Mouse (Mus musculus): Measurements from ENCODE around the gene Kalrn.
A peak's percentile ranks its signal among the peaks of the same experiment; 100 is the strongest.

Kalrn gene

DNA sequence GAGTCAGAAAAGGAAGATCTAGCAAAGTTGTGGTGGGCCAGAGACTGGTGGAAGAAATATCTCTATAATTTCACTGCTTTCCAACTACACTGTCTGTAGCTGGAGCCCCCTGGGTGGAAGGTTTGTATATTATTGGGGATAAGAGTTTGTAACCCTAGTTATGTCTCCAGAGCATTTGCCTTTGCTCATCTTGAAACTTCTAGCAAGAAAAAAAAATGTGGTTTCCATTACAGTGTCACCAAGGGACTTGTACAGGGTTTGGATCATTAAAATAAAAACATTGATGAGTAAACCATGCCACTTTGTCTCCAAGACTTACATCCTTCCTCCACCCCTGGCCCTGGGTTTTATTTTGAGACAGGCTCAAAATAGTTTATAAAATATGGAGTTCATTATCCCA is 71.2 kb downstream of the Kalrn start:
- no peak for DNase-seq (ENCODE audit: low spot score)

DNA sequence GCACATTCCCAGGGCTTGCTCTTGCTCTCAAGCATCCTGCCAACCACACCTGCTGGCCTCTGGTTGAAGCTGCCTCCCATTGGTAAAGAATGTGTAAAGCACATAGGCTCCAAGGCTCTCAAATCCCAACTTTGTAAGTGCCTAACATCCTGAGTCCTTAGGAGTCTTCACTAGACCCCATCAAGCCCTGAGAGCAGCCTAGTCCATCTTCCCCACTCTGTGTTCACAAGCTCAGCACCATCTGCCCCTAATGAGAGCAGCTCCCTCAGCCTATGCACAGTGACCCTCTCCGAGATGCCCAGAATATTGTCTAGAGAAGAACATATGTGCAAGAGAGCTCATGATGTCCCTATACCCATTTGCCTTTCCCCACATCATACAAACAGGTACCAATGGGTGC is 78.6 kb downstream of the Kalrn start:
- DNase-seq (ENCODE audit: low spot score): no peak

DNA sequence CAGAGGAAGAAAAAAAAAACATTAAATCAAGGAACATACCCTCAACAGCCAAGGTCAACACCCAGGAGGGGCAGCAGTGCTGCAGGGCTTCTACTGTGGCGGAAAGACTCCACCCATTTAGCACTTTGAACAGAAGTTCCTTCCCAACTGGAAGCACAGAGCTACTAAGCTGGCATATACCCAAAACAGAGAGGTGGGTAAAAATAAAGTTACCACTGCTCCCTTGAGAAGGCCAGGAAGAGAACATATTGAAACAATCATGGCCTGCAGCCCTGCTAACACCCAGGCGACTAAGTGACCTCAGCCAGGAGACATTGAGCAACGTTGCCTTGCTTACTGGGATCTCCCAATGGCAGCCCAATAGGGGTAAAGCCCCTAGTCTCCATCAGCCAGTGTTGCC is 79.4 kb downstream of the Kalrn start:
- DNase-seq (ENCODE audit: low spot score): no peak

DNA sequence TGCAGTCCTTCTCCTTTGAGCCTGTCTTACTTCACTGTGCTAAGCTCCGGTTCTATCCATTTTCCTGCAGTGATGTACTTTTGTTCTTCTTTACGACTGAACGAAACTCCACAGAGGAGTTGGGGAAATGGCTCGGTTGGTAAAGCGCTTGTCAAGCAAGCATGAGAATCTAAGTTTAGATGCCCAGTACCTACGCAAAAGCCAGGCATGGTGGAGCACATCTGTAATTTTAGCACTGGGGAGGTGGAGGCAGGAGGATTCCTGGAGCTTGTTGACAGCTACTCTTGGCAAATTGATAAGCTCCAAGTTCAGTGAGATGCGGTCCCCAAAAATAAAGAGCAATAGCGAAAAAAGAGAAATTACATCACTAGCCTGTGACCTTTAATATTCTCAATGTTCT is 82.1 kb downstream of the Kalrn start:
- no peak for DNase-seq (ENCODE audit: low spot score)

DNA sequence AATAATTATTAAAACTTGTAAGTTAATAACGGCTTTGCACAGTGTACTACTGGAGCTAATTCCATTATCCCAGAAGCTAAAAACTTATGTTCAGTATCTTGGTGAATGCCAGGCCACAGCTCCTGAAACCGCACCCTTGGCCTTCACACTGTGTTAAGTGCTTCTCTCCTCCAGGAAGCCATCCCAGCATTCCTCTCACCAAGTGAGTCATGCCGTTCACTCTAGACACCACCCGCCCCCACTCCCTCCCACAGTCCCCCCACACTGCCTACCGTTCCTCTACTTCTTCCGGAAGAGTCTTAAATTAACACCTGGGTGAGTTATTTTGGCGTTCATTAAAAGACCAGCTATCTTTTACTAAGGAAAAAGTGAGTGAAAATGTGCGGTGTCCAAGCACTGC is 82.8 kb downstream of the Kalrn start:
- DNase-seq (ENCODE audit: low spot score): no peak

DNA sequence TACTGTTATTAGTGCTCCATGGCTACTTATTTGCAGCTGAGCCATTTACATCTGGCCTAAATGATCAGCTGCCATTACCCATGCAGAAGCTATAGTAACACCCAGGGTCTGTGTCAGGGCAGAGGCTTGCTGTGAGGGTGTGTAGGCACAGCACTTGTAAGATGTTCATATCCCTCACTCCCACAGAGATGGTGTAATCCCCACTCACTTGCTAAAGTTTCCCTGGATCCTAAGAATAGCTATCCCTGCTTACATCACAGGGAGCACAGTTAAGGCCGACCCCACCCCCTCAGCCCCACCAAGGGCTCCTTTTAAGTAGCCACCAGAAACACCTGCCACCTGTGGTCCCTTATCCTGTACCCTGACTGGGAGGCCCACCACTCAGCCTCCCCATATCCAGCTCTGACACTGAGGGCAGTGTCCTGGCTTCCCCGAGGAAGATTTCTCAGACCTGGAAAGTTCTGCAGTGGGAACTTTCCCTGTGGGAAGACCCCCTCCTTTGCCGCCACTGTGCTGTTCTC is 83.5 kb downstream of the Kalrn start:
- no peak for DNase-seq (ENCODE audit: low spot score)

DNA sequence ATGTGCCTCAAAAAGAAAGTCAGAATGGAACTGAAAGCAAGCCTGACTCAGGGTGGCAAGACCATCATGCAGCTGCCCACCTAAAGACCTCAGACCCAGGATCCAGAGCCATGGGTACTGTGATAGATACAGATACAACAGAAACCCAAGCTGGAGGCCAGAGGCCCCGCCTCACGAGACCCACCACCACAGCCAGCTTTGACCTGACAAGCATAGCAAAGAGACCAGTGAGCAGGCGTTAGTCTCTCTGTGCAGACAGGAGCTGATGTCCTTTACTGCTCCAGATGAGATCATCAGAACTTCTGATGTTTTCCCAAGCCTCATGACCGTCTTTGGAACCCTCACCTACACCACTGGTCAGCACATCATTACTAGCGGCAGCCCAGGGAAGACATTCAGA is 85.5 kb downstream of the Kalrn start:
- no peak for DNase-seq (ENCODE audit: low spot score)

DNA sequence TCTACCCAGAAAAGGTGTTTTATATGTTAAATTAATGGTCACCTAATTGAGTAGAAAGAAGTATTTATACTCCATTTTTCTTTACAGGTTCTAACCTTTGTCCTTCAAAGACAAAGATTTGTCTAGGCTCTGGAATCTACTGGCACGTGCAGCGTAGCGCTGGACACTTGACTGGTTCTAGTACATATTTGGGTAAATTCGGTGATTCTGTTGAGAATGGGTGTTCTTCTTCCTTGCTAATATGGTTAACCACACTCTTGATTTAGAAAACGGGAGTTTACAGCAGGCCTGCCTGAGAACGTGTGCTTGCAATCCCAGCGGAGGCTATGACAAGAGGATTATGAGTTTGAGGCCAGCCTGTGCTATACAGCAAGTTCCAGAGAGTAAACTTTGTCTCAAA is 86.1 kb downstream of the Kalrn start:
- no peak for DNase-seq (ENCODE audit: low spot score)

DNA sequence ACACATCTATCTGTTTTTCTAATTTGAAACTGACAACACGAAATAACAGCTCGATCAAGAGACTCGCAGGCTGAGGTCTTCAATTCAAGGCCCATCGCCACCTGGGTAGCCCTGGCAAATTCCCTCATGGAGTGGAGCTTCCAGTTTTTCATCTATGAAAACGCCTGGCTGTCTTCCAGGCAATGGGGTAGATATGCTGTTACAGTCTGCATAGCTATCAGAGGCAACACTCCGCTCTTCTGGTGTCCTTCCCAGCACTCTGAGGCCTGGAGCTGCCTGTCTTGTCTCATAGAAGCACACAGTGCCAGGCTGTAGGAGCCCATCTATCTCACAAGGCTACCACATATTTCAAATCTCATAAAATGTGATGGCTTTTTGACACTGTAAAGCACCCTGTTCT is 87.8 kb downstream of the Kalrn start:
- no peak for DNase-seq (ENCODE audit: low spot score)

DNA sequence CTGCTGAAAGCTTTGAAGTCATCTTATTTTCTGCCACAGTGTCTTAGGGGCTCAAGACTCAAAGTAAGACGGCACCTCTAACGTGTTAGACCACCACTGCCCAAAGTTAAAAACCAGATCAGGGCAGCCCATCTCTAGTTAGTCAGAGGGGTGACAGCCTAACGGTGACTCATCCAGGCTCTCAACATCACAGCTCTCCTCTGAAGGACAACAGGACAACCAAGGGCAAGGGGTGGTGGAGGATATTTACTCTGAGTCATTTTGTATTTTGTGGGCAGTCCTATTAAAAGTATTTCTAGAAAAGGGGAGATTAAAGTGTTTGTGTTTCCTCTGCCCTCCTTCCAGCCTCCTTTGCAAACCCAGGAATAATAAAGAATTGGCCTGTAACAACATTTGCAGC is 88.4 kb downstream of the Kalrn start:
- DNase-seq (ENCODE audit: low spot score): no peak

DNA sequence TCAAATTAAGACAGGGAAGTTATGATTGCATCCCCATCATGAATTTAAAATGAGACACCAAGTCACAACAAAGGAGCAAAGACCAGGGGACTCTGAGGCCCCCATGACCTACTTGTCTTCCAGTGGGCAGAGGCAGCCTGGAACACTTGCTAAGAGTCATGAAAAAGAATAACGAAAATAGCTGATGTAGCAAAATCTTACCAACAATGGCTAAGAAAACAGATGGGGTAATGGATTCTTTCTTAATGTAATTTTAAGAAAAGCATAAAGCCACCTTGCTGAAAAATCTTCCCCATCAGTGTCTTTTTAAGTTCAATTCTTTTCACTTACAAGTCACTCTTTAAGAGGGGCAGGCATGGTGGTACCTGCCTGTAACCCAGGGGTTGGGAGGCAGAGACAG is 89.1 kb downstream of the Kalrn start:
- no peak for DNase-seq (ENCODE audit: low spot score)

DNA sequence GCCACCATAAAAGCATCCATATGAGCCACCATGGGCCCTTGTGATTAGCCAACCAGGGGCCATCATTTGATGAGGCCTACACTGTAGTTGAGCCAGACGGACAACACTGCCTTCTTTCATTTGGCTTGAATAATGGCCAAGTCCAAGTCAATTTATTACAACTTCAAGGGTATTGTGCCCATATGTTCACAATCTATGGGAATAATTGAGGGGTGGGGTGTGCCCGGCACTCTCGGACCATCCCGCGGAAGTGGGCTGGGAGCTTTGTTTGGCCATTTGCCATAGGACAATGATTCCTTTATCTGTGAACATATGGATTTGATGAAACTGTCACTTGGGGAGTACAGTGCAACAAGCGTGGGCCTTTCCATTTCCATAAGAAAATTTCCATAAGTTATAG is 89.6 kb downstream of the Kalrn start:
- no peak for DNase-seq (ENCODE audit: low spot score)

DNA sequence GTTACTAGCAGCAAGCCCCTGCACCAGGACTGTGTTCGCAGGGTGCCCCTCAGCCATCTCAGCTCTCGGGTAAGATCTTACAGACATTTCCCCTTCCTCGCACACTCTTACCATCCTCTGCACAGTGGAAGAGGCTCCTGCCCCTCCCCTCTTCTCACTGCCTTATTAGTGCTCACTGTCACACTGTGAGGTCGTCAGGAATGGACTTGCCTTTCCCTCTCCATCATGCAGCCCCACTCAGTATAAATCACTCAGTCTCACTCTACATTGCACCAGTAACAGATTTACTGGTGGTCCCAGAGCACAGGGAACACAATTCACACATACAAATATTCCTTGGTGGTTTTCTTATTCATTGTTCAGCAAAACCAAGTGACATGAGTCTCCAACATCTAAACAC is 98.6 kb downstream of the Kalrn start:
- DNase-seq (ENCODE audit: low spot score): no peak

DNA sequence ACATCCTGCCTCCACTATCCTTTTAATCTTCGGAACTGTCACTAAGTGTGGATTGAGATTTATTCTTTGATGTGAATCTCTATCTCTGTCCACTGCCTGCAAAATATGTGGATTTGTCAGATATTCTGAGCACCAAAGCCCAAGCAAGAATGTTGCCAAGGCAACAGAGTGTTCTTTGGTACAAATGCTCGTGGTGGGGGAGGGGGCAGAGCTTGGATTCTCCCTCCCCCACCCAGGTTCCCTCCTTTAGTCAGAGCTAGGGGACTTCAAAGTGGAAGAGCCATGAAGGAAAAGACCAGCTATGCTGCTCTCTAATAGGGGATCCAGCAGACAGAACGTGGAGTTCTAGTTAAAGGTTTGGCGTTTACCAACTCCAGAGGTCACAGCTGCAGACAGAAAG is 99.4 kb downstream of the Kalrn start:
- DNase-seq (ENCODE audit: low spot score): no peak

DNA sequence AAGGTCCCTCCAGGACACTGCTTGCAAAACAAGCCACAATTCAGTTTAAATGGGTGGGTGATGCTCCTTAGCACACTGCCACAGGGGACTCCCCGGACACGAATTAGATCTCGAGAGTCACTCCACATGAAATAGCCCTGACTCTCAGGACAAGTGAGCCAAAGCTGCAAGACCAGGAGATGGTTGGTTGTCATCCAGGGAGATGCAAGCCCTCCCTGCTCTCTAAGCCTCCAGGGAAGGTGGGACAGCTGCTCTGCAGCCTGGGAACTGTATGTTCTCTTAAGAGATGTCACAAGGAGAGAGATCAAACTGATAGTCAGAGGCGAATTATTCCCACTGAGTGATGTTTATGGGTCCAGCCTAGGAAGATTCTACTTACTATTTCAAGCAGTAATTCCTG is 101.9 kb downstream of the Kalrn start:
- DNase-seq (ENCODE audit: low spot score): no peak

DNA sequence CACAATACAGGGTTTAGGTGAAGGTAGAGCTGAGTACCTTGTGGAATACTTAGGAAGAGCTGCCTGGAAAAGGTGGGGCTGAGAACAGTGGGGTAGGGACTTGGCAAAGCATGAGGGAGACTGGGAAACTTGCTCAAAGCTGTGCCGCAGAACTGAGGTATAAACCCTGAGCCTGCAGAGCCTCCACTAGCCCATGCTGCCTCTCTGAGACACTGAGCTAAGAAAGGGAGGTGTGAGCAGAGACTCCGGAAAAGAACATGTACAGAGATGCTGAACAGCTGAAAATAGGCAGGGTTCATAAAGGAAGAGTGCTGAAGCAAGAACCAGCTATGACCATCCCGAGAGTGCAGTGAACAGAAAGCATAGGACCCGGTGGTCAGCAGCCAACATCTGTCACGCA is 103.0 kb downstream of the Kalrn start:
- DNase-seq (ENCODE audit: low spot score): no peak

DNA sequence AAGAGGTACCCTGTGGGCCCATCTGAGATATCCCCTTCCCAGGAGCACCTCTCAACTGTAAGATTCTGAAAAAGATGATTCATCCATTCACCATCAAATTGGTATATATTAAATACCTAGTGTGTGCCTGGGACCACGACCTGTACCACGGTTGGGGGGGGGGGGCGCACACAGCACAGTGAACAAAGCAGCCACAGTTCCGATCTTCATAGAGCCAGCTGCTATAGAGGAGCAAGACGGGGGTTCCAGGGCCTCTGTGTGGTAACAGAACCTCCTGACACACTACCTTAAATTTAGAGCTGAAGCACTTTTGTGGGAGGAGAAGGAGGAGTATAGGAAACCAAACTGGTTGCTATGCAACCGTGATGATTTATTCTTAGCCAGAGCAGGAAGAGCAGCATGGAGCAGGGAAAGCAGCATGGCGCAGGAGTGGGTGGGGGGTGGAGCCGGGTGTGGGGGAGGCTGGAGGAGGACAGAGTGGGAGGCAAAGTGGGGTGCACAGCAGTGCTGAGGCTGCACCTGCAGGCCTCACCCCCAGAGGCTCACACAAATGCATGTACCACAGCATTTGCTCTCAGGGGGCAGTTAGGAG is 104.0 kb downstream of the Kalrn start:
- DNase-seq (ENCODE audit: low spot score): no peak

DNA sequence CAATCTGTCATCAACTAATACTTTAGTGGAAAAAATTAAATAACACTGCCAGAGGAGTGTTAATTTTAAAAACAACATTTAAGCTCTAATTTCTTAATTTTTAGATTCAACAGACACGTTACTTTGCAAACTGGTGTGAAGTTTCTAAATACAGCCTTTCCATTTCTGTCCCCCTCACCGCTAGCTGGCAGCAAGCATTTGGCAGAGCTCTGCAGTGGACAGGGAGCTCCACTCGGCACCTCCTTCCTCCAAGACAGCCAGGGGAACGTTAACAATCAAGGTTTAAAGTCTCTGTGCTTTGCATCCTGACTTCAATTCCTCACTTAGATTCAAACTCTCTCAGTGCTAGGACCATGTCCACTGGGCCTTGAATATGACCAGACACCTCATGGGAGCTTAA is 106.7 kb downstream of the Kalrn start:
- DNase-seq (ENCODE audit: low spot score): no peak

DNA sequence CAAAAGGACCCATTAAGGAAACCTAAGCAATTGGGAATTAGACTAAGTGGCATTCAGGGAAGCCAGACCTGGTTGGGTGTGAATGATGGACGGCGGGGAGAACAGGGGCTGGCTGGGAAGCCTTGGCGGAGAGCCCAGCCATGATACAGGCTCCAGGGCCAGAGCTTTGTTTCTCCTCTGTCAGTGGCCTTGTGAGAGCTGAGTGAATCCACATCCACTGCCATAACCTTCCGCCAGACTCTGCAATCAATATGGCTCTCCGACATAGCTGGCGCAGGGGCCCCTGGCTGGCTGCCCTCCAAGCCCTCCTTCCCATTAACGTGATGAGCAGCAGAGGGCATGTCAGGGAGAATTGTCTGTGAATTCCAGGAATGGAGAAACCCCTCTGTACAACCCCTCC is 117.0 kb downstream of the Kalrn start:
- no peak for DNase-seq (ENCODE audit: low spot score)

DNA sequence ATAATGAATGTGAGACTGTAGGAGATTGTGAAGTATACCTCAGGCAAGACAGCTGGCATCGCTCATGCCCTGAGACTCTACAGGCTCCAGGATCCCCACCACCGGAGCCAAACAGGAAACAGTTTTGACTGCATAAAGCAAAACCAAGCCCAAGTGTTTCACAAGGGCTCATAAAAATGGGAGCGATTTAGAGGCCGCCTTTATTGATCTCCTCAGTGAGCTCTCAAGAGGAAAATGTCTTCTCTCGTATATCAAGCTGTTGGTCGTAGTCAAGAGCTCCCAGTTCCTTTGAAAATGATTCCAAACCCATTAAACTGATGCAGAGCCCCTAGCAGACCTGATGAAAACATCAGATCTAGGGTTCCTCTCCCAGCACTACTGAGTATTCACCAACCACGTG is 127.7 kb downstream of the Kalrn start:
- DNase-seq (ENCODE audit: low spot score): no peak

DNA sequence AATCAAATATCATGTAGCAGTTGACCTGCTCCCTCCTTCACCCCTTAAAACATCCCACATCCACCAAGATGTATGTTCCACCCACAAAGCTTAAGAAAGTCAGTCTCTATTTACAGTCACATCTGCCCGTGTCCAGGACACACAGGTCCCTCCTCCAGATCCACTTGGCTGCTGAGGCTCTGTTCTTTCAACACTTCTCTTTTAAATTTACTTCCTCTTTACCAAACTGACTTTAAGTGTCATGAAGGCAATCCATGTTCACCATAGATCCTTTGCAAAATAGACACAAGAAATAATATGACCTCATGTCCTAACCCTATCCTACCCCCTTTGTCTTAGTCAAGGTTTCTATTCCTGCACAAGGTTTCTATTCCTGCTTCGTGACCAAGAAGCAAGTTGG is 131.6 kb downstream of the Kalrn start:
- DNase-seq (ENCODE audit: low spot score): no peak

DNA sequence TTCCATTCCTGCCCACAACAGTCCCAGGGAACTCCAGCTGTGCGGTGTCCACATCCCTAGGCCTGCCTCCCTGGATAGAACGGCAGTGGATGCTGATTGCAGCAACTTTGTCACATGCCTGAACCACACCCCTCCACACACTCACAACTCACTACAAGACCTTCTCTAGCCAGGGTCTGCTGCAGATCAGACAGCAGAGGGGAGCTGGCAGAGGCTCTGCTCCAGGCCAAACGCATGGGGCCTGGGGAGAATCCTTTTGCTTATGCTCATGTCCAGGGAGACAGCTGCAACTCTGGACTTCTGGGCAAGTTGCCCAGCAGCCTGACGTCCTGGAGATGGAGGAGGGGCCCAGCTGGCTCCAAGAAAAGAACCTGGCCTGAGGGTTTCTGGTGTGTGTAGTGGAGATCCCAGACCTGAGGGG is 132.3 kb downstream of the Kalrn start:
- DNase-seq (ENCODE audit: low spot score): peak; percentile 23

DNA sequence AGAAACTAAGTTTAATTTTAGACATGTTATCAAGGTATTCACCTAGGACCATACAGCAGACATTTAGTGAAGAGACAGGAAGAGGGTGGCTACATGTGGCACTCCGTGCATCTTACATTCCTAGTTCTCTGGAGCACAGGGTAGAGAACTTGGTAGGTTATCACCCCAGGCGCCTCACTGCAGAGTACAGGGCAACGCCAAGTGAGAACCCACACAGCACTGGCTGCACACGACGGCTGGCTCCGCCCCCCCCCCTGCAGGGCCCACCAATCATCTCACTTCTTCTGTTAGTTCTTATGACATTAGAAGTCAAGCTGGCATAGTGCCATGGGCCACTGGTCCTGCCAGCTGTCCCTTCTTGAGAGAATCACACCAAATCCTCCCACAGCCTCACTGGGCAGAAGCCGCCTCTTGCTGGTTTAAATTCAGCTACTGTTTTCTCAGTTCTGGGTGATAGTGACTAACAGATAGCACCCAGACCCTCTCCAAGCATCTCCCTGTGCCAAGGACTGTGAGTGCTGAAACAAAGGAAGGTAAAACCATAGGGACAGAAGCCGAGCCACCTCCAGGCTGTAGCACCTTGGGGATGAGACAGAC is 133.2 kb downstream of the Kalrn start:
- no peak for DNase-seq (ENCODE audit: low spot score)

DNA sequence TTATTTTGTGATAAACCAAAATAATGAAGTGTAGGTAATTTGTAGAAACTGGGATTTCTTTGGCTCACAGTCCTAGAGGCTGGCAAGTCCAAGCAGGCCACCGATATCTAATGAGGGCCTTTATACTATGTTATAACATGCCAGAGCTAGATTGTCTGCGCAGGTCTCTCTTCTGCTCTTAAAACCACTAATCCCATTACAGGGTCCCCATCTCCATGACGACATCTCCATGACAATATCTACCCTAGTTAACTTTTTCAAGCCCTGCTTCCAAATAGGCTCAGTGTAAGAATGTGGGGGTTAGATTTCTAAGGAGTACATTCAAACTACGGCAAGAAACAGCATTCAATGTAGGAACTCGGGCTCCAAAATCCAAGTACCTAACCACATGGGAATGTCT is 143.2 kb downstream of the Kalrn start:
- no peak for DNase-seq (ENCODE audit: low spot score)
